Mouse (Mus musculus): ENCODE measurements at regions not wholly inside any gene's neighbourhood (a gene's known extent, or its start where the extent isn't known, plus 50 kb on each side); places are given as distances from the start of the nearest gene placed in this dataset.
A peak's percentile ranks its signal among the peaks of the same experiment; 100 is the strongest.

DNA sequence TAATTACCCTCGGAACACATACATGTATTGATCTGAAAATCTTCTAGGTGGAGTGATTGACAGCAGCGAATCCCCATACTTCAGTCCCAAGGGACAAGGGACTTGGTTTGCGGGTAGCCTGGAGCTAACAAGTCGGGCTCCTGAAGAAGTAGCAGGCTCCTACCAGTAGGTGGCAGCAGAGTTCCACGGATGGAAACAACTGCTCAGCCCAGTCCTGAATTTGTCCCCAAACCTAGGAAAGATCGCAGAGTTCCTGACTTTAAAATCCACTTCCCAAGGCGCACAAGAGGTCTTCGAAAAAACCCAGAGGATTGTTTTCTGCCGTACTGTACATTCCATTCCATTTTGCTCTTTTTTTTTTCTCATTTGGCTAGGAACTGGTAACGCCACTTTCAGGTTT lies 169.4 kb downstream of the Arrdc4 start:
- DNase-seq (ENCODE audit: low spot score in 2 of 2) = peak; percentile 32 to 47

DNA sequence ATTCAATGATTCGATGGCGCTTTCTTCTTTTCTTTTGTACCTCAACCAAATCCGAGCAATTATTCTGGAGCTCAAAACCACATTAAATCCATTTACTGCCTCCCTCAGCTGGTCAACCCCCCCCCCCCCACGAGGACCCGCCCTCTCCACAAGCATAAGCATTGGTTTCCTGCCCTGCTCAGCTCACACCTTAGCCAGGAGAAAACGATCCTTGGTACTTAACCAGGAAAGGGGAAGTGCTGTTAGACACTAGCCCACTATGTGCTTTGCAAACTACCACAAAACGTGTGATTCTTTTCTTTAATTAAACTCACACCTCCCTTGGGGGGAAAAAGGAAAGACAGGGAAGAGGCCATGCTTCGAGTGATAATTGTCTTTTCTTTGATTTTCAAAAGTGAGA lies 169.8 kb downstream of the Arrdc4 start:
- no peak for DNase-seq (ENCODE audit: low spot score in 2 of 2)

DNA sequence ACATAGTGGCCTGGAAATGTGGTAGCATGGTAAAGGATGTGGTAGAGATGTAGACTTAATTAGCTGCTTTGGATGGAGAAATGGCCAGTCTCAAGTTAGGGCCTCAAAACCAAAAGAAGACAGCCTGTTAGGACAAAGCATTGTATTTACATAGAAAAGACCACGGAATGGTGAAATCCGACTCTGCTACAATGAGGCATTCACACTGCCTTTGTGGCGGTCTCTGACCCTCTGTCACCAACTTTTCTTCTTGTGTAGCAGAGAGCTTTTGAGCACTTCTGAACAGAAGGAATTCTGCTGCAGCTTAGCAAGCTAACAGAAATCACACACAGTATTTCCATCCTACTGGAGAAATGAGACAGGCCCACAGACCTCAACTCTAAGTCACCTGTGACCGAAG lies 177.7 kb downstream of the Arrdc4 start:
- no peak for DNase-seq (ENCODE audit: low spot score in 2 of 2)

DNA sequence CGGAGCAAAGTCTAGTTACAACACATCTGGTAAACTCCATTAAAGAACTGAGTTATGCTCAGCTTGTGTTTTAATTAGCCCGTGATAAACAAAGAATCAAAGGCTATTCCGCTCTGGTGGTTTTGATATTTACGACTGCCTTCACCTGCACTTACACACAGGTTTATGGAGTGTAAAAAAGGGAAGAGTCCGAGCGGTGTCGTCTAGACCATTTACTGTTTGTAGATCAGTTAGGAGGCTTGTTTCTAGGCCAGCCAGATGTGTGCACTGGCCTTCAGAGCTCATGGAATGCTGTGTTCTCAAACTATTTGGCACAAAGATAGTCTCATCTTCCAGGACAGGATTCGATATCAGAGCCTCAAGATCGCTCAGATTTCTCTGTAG lies 180.9 kb downstream of the Arrdc4 start:
- no peak for DNase-seq (ENCODE audit: low spot score in 2 of 2)

DNA sequence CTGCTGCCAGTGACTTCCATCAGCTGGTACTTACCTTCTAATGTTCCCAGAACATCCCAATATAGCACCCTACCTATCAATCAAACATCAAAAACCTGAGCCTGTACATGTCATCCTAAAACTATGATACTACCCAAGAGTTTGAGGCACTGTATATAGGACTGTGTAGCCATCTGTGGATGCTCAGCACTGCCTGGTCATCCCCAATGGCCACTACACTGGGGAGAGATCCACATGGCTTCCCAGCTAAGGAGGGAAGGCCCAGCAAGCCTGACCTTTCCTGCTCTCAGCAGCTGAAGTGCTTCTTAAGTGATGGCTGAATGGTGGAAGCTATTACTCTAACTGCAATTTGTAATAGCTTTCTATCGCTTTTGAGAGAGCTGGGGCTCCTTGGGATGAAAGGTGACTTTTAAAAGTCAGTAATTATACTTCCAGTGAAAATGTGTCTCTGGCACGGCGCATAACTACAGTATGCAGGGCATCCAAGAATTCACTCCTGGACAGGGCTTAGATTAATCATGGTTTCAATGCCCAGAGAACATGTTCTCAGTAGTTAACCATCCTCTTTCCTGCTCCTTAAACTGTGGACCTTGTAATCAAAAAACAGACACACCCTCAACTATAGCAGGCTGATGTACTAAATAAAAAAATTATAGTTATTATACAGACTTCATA lies 181.5 kb downstream of the Arrdc4 start:
- no peak for DNase-seq (ENCODE audit: low spot score in 2 of 2)

DNA sequence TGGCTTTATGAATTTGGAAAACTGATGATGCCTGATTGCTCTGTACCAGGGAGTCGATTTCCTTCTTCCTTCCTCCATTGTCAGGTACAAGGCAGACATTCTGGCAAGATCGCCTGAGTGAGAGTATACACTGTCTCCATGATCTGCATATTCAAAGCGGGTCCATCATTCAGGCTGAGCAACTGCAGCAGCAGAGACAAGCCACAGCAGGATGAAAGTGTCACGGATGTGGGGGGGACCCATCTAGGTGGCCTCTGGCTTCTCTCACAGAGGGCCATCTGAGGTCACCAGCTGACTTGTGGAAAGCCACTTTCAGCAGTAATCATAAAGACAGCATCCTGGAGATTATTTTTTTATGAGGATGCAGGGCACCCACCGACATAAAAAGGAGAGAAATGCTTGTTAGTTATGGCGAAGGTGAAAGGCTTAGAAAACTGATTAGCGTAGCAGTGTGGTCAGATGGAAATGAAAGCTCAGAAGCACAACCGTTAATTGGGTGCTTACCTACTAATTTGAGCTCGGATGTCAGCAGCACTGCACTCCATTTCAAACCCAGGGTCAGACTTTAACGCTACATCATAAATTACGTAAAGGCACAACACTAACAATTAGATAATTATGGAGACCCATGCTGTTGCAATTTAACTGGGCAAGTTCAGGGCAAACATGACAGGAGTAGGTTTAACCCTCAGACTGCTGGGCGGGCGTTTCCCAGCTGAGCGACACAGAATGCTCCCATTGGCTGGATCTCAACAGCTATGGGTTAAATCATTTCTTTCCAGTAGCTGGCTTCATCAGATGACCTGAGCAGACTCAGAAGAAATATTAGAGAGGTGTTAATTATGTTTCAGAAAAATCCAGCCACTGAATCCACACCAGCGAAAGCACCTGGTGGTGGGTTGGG lies 189.3 kb downstream of the Arrdc4 start:
- DNase-seq (ENCODE audit: low spot score in 2 of 2) = no peak

DNA sequence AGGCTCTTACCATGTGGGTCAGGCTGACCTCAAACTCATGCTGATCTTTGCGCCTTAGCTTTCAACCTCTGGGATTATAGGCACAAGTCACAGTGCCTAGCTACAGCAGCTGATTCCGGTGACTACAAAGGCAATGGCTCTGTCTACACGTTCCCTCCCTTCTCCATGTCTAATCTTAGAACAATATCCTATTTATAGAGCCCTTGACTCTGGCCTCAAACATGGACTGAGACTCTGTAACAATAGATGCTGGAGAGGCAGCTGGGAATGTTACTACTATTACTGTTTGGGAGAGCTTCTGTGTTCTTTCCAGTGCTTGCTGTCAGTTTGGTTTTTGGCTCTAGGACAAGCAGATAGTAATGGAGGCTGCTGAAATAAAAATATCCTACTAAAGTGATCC lies 198.7 kb downstream of the Arrdc4 start:
- DNase-seq (ENCODE audit: low spot score in 2 of 2) = no peak

DNA sequence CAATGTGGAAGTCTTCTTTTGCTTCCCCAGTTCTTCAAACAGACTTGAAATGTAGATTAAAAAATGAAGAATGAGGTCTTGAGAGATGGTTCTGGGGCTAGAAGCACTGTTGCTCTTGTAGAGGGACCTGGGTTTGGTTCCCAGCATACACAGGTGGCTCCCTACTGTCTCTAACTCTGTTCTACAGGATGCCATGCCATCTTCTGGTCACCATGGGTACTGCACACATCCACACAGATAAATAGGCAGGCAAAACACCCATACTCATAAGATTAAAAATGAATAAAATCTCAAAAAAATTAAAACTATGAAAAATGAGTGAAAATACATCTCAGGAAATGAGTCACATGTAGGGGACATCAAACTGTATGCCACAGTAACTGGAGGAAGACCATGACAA lies 200.9 kb downstream of the Arrdc4 start:
- DNase-seq (ENCODE audit: low spot score in 2 of 2) = no peak

DNA sequence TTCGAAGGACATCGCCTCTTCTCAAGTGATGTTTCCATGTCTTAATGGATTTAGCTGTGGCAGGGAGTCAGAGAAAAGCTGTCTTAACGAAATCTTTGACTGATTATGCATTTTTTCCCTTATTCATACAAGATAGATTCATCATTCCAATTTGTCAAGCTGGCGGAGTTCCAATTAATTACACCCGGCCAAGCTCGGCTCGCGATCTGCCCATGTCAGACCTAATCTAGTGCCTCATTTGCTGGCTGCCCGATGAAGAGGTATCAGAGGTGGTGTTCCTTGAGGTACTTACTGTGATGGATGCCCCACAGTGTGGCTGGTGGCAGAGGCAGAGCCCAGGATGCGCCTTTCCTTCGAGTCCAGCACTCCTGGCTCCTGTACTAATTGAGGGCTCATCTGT lies 204.9 kb downstream of the Arrdc4 start:
- no peak for DNase-seq (ENCODE audit: low spot score in 2 of 2)

DNA sequence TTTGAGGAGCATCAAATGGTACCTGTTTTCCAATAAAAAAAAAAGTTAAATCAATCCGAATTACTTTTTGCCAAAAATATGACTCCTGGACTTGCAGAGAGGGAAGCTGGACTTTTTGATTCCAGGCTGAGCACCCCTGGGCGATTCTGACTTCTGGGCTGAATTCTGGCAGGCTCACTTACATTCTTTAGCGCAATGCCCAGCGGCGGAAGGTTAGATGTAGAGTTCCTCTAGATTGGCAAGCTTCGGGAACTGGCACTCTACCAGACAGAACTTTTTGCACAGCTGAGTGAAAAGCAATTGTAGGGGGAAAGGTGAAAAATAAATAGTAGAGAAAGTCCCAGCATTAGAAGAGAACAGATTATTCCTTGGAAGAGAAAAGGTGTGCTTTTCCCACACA lies 235.5 kb downstream of the Fam169b start:
- DNase-seq (ENCODE audit: low spot score in 2 of 2) = no peak

DNA sequence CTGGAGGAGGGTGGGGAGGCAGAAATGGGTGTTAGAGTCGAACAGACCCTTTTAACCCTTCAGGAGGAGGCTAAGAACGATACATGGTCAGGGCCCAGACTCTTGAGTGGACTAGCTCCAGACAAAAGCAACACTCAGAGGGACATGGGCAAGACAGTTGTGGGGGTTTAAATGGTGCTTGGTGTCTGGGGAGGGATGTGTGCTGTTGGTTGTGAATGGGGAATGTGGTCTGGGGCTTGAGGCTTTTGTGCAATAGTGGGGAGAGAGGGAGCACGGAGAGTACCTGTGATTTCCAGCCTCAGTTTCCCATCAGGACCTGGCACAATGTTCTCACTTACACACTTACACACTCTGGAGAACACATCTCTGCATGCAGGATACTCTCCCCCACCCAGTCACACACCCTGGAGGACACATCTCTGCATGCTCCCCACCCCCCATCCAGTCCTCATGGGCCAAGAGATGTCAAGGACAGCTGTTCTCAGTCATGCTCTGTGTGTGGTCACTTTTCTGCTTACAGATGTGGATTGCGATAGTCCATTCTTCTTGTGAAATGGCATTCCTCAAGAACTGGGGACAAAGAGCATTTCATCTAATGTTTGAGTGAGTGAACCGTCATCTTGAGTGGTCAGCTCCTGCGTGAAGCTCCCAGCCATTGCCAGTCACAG lies 217.6 kb downstream of the Fam169b start:
- DNase-seq (ENCODE audit: low spot score in 2 of 2) = no peak

DNA sequence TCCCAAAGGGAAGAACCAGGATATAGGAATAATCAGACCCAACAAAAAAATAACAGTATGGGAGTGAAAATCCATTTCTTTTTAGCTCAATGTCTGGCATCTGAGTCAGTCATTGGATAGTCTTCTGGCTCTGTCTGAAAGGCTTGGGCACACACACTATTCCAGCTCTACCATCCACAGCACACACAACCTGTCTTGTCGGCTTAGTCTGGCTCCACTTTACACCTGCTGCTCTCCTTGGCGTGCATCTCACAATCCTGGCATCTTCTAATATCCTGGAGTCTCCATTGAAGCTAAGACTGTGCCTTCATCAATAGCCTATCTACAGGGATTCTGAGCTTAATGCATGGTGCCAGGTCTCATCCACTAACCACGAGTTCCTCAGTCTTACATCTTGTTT lies 213.0 kb downstream of the Fam169b start:
- DNase-seq (ENCODE audit: low spot score in 2 of 2) = no peak

DNA sequence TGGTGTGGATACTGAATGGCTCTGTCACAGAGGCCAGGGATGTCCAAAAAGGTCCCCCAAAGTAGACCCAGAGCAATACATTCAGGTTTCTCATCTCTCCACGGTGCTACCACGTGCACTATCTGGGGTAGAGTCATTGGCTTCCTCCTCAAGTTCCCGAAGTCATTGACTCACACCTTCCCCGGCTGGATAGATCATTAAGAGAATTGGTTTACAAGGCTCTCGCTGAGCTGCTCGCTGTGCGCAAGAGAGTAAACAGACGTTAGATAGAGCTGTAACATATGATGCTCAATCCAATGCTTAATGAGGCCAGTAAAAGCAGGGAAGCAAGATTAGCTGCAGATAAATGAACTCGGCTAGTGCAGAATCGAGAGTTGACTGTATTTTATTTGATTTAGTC lies 208.9 kb downstream of the Fam169b start:
- DNase-seq (ENCODE audit: low spot score in 2 of 2) = no peak

DNA sequence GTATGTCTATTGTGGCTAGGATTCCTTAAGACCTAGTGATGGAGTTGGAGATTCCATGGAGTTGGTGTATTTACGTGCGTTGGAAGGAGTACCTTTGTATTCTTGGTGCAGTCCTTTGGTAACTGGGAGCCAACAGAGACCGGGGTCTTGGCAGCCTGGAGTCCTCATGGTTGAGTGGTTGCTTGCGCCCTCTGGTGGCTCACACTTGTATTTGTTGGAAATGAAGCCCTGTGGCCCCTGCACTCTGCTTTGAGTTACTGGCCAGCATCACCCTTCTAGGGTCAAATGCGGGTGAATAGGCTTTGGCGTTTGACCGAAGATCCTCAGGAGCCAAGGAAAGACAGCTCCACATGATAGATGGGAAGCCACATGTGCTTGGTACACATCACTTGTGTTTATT lies 207.1 kb downstream of the Fam169b start:
- peak in 1 of 2 experiments; percentile 12 for DNase-seq (ENCODE audit: low spot score in 2 of 2)

DNA sequence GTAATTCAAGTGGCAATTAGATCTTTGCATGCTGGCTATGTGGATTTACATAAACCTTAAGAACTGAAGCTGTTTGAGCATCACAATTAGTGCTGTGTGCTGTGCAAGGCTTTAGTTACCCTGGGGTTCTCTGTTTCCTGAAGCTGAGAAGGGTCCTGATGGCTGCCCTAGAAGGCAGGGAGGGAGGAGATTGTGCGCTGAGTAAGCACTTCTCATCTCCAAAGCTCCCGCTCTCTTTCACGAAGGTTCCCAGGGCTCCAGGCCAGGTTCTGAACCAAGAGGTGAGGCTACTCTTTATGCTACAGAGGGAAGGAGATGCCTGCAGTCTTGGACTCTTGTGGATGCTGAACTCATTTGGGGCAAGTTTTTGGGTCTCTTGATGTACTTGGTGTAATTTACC lies 206.7 kb downstream of the Fam169b start:
- DNase-seq (ENCODE audit: low spot score in 2 of 2) = no peak

DNA sequence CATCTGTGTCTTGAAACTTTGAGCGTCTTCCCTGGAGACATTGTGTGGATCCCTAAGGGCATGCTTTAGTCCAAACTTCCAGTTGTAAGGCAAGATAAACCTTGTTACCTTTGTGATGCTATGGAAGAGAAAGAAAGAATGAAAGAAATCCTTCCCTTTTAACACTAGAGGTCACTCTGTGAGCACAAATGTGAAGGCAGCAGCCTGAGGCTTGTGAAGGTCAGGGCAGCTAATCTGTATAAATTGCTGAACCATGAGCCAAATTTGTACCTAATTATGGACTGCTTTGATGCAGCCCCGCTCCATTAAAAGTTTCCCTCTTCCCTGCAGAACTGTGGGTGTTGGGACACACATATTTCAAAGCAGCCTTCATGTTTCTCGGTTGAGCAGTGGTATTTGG lies 204.4 kb downstream of the Fam169b start:
- no peak for DNase-seq (ENCODE audit: low spot score in 2 of 2)

DNA sequence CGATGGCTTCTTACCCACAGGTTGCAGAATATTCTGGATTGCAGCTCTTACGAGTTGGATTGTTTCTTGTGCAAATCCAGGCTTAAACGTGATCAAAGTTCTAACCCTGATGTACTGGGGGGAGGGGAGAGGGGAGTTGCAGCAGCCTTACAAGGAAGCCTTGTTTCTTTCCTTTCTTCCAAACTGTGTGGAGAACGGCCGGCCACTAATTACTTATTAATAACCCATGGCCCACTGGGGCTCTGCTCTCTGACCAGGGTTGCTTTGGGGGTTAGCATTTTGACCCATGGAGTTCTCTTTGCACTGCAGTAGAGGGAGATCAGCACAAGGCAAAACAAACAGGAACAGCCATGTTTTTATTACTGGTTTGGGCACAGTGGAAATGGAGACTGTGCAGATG lies 199.2 kb downstream of the Fam169b start:
- no peak for DNase-seq (ENCODE audit: low spot score in 2 of 2)

DNA sequence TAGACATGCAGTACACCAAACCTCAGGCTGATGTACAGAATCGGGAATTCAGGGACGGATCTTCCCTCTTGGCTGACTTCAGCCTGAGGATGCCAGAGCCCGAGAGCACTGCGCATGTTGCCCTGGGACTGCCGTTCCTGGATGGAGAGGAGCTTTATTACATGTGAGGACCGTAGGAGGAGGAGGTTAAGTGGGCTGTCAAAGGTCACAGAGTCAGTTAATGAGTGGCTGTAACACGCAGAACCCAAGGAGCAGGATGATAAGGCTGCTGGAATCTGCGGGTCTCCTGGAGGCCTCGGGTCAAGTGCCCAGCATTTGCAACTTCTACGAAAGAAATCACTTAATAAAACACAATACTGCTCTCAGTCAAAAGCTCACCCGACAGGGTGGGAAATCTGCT lies 197.3 kb downstream of the Fam169b start:
- DNase-seq (ENCODE audit: low spot score in 2 of 2) = no peak

DNA sequence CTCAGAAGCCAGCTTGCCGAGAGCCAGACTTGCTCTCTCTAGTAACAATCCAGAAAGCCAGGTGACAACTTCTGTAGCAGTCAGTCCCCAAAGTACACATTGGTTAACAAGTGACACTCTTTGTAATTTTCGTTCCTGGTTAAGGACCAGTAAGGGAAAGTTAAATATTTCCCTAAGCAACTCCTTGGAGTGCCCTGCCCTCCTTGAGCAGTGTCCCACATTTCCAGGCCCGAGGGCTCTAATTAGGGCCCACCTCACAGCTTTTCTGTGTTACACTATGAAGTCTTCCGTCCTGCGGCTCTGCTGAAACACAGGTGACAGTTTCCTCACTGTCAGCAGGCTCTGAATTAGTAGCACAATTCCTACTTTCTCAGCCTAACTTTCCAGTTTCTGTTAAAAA lies 194.9 kb downstream of the Fam169b start:
- DNase-seq (ENCODE audit: low spot score in 2 of 2) = no peak

DNA sequence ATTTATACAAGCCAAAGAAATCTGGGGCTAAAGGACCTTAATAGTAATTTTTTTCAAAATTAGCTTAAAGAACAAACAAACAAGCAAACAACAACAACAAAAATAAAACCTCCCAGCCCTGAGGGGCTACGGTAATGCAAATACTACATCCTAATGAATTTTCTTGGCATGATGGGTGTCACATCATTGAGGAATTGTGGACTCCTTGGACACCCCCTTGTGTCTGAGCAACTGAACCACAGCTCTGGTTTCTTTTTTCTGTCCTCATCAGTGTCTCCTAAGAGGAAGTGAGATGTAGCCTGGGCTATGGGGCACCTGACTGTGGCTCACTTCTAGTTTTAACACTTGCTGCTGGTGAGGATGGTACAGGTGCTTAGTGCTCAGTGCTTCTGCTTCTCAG lies 184.2 kb downstream of the Fam169b start:
- DNase-seq (ENCODE audit: low spot score in 2 of 2) = no peak

DNA sequence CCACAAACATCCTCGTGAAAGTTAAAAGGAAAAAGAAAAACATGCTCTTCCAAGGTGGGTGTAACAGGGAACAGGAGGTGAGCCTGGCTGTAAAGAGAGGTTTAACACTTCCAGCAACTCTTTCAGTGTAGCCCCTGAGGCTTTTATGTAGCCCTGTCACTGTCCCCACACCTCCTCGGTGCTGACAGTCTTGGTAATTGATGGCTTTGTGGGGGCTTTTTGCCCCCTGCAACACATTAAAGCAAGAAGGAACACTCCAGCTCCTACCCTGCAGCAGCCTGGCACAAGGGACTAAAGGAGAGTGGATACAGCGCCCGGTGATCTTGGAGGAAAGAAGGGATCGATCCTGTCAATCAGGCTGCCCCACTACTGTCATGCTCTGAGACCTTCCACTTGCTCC lies 181.8 kb downstream of the Fam169b start:
- DNase-seq (ENCODE audit: low spot score in 2 of 2) = no peak

DNA sequence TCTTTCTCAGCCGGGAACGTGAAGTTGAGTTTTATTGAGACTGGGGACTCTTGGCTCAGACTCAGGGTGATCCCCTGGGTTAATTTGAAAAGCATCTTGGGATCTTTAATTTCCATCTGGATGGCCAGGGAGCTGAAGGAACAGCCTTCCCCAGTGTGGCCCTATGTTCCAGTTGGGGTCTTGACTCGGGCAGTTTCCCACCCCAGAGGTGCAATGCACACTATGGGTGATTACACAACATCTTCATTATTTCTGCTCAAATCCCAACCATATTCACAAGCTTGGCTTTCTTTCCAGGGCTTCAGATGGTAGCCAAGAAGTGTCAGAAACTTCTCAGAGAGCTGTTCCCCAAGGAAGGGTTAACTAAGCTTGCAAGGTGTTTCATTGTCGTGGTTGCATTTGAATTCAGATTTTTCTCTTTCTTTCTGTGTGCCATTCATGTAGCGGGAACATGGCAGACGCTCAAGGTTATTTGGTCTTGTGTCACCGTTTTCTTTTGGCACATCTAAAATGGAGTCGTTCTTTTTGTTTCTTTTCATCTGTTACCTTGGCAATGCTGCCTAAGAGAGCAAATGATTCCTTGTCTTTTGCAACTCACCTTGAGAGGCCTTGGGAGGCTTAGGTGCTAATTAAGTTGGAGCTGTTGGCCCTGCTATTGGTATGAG lies 179.5 kb downstream of the Fam169b start:
- DNase-seq (ENCODE audit: low spot score in 2 of 2) = no peak
